Mouse (Mus musculus): ENCODE results near the gene 9030612E09Rik.

- TF ChIP-seq CTCF (IDR thresholded peaks at IDR 0.05; ENCODE audit: low read depth) (no peak), EP300 (IDR thresholded peaks at IDR 0.05; ENCODE audit: low read depth) (no peak)
These were observed at the start of gene 9030612E09Rik, which contains the start of gene Sobp for GRCm38 (mm10) chr10:43174326-43175155.
